In the genomic region with DNA sequence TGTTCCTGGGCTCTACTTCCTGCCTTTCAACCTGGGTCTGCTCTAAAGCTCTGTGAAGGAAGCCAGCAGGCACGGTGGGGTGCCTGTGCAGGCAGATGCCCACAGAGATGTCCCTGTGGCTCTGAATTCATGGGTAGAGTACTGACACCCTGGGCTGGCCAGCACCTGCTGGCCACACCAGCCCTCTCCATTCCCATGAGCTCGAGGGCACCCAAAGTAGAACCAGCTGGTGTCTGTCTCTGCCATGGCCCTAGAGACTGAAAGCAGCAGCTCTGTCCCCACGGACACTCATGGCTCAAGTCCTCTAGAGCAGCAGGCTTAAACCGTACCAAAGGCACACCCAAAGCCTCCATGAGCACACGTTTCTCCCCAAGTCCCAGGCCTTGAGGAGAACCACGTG, we compare ENCODE assay signal across 19 mouse cellular contexts. TPM values are rescaled to one million over a fixed set of nuclear protein-coding genes. Genes with fewer than 3 reads are reported as not detected.
DNase-seq lines count a peak whose midpoint lies in the region; ATAC-seq and TF ChIP-seq lines count a peak whose summit lies in the region.
"Had no signal": no experiment of that assay in that cellular context is flagged by ENCODE, and none has a peak within 500 bp of the region (broad histone marks: within the 10 kb centered on the region; RNA-seq: fewer than 3 reads in every experiment).

No protein-coding gene starts in this region.

- 88% methylated on average over 6 of the region's 6 CpGs for WGBS in forebrain, embryonic 10.5 days
- 97% methylated on average over 6 of the region's 6 CpGs for WGBS in forebrain, embryonic 13.5 days
- 63% methylated on average over 6 of the region's 6 CpGs for WGBS in liver, embryonic 12.5 days (ENCODE audit: insufficient replicate concordance)
- WGBS in liver, postnatal 0 days (ENCODE audit: insufficient replicate concordance): 71% methylated on average over 6 of the region's 6 CpGs
- 71% methylated on average over 6 of the region's 6 CpGs for WGBS in liver, embryonic 13.5 days (ENCODE audit: insufficient replicate concordance)

- H3K79me2 ChIP-seq in myocyte (ENCODE audit: control insufficient read depth, insufficient read depth): peaks cover 100% of the 10 kb centered on the region

- H3K4me3 ChIP-seq in forebrain, embryonic 10.5 days: no peak overlapping the region
- no peak overlapping the region for H3K4me3 ChIP-seq in forebrain, embryonic 13.5 days
- H3K4me3 ChIP-seq in liver, embryonic 12.5 days: no peak overlapping the region
- no peak overlapping the region for H3K4me3 ChIP-seq in liver, postnatal 0 days (ENCODE audit: low read depth, low read length)
- no peak overlapping the region for H3K4me3 ChIP-seq in liver, embryonic 13.5 days (replicated peaks)
- no peak overlapping the region for H3K4me3 ChIP-seq in myocyte
- H3K4me3 ChIP-seq: embryonic facial prominence, embryonic 10.5 days; forebrain, embryonic 15.5 days; heart, embryonic 12.5 days; hindbrain, embryonic 15.5 days had no signal

- H3ac ChIP-seq in myocyte (ENCODE audit: control insufficient read depth, insufficient read length): no peak overlapping the region

- ATAC-seq in forebrain, embryonic 13.5 days: no peak
- ATAC-seq in liver, embryonic 12.5 days: no peak
- no peak for ATAC-seq in liver, postnatal 0 days
- no peak for ATAC-seq in liver, embryonic 13.5 days (ENCODE audit: low read depth)
- ATAC-seq: CD4-positive, CD25-positive, alpha-beta regulatory T cell, adult 4 months; forebrain, embryonic 15.5 days had no signal

- H3K4me2 ChIP-seq in forebrain, embryonic 13.5 days: no peak overlapping the region
- no peak overlapping the region for H3K4me2 ChIP-seq in liver, embryonic 12.5 days
- no peak overlapping the region for H3K4me2 ChIP-seq in liver, postnatal 0 days (ENCODE audit: low read depth, low read length)
- no peak overlapping the region for H3K4me2 ChIP-seq in liver, embryonic 13.5 days
- H3K4me2 ChIP-seq in myocyte (ENCODE audit: low read depth): no peak overlapping the region
- H3K4me2 ChIP-seq: forebrain, embryonic 15.5 days; heart, embryonic 12.5 days; hindbrain, embryonic 15.5 days had no signal

- TF ChIP-seq EP300 in liver, postnatal 0 days (IDR thresholded peaks at IDR 0.05; ENCODE audit: low read depth): no peak

- DNase-seq in forebrain, embryonic 10.5 days (ENCODE audit: extremely low spot score, low spot score): no peak
- no peak for DNase-seq in liver, postnatal 0 days
- DNase-seq in liver, embryonic 13.5 days: no peak
- no peak for DNase-seq in kidney, adult 18-20 months
- no peak for DNase-seq in adrenal gland, postnatal 25 days
- DNase-seq: adrenal gland, adult 2 months; adrenal gland, postnatal 36 days; cerebellum, adult 2 months; cerebellum, postnatal 10 days; gastrocnemius, postnatal 36 days; heart, adult 18-20 months had no signal

- H3K9me3 ChIP-seq in forebrain, embryonic 10.5 days: no peaks in the 10 kb centered on the region; the same call in 1 of the 2 replicates
- no peaks in the 10 kb centered on the region for H3K9me3 ChIP-seq in forebrain, embryonic 13.5 days (replicated peaks)
- no peaks in the 10 kb centered on the region for H3K9me3 ChIP-seq in liver, embryonic 12.5 days (replicated peaks)
- H3K9me3 ChIP-seq in liver, postnatal 0 days (ENCODE audit: low read length): no peaks in the 10 kb centered on the region
- no peaks in the 10 kb centered on the region for H3K9me3 ChIP-seq in liver, embryonic 13.5 days (replicated peaks)
- H3K9me3 ChIP-seq: embryonic facial prominence, embryonic 10.5 days; forebrain, embryonic 15.5 days; heart, embryonic 12.5 days; hindbrain, embryonic 15.5 days had no signal

- peak overlapping the region; percentile 68 for H3K27ac ChIP-seq in forebrain, embryonic 10.5 days
- H3K27ac ChIP-seq in forebrain, embryonic 13.5 days: no peak overlapping the region
- peak overlapping the region; percentile 73 for H3K27ac ChIP-seq in liver, embryonic 12.5 days
- H3K27ac ChIP-seq in liver, postnatal 0 days (ENCODE audit: low read depth): no peak overlapping the region
- H3K27ac ChIP-seq in liver, embryonic 13.5 days: peak overlapping the region; percentile 72
- H3K27ac ChIP-seq: embryonic facial prominence, embryonic 10.5 days; forebrain, embryonic 15.5 days; hindbrain, embryonic 15.5 days had no signal

- no peaks in the 10 kb centered on the region for H3K27me3 ChIP-seq in forebrain, embryonic 10.5 days (ENCODE audit: poor library complexity, severe bottlenecking)
- H3K27me3 ChIP-seq in forebrain, embryonic 13.5 days: no peaks in the 10 kb centered on the region
- no peaks in the 10 kb centered on the region for H3K27me3 ChIP-seq in liver, embryonic 12.5 days (replicated peaks)
- no peaks in the 10 kb centered on the region for H3K27me3 ChIP-seq in liver, postnatal 0 days (ENCODE audit: insufficient read depth, low read length)
- no peaks in the 10 kb centered on the region for H3K27me3 ChIP-seq in liver, embryonic 13.5 days
- no peaks in the 10 kb centered on the region for H3K27me3 ChIP-seq in myocyte (ENCODE audit: control insufficient read depth, insufficient read depth, insufficient read length)
- H3K27me3 ChIP-seq: forebrain, embryonic 15.5 days; heart, embryonic 12.5 days; hindbrain, embryonic 15.5 days had no signal

- no peak for TF ChIP-seq POLR2A in myocyte (IDR thresholded peaks at IDR 0.05; ENCODE audit: insufficient read length, low read depth)

- peaks cover 70% of the 10 kb centered on the region for H3K4me1 ChIP-seq in forebrain, embryonic 10.5 days
- peaks cover 19% of the 10 kb centered on the region for H3K4me1 ChIP-seq in forebrain, embryonic 13.5 days
- H3K4me1 ChIP-seq in liver, embryonic 12.5 days: peaks cover 68% of the 10 kb centered on the region
- peaks cover 8% of the 10 kb centered on the region for H3K4me1 ChIP-seq in liver, postnatal 0 days (ENCODE audit: insufficient read depth)
- H3K4me1 ChIP-seq in liver, embryonic 13.5 days (replicated peaks): peaks cover 73% of the 10 kb centered on the region

- no peak overlapping the region for H3K9ac ChIP-seq in forebrain, embryonic 13.5 days
- no peak overlapping the region for H3K9ac ChIP-seq in liver, embryonic 12.5 days
- no peak overlapping the region for H3K9ac ChIP-seq in liver, postnatal 0 days (replicated peaks)
- H3K9ac ChIP-seq in liver, embryonic 13.5 days: no peak overlapping the region
- H3K9ac ChIP-seq: forebrain, embryonic 15.5 days; heart, embryonic 12.5 days; hindbrain, embryonic 15.5 days had no signal

- TF ChIP-seq CTCF in liver, postnatal 0 days (IDR thresholded peaks at IDR 0.05; ENCODE audit: low read depth): no peak

- peaks cover 45% of the 10 kb centered on the region for H3K36me3 ChIP-seq in forebrain, embryonic 10.5 days (replicated peaks)
- 0 out of 2 replicates have a peak, but pooled peaks cover 4% of the 10 kb centered on the region for H3K36me3 ChIP-seq in forebrain, embryonic 13.5 days (ENCODE audit: poor library complexity, severe bottlenecking)
- H3K36me3 ChIP-seq in liver, embryonic 12.5 days: no peaks in the 10 kb centered on the region
- H3K36me3 ChIP-seq in liver, postnatal 0 days (replicated peaks; ENCODE audit: insufficient read depth, low read length): no peaks in the 10 kb centered on the region
- H3K36me3 ChIP-seq in liver, embryonic 13.5 days: no peaks in the 10 kb centered on the region
- H3K36me3 ChIP-seq in myocyte (ENCODE audit: control insufficient read depth, insufficient read depth): no peaks in the 10 kb centered on the region
- H3K36me3 ChIP-seq: forebrain, embryonic 15.5 days; hindbrain, embryonic 15.5 days had no signal

TF ChIP-seq in myocyte, 11 proteins besides CTCF, POLR2A, EP300 and RAD21:
- TF ChIP-seq MYOD1 (IDR thresholded peaks at IDR 0.05; ENCODE audit: control insufficient read depth in 1 of 3, insufficient read length in 2 of 3, low read depth in 2 of 3) (peak in 2 of 3 experiments; percentile 56 to 64), E2F4 (IDR thresholded peaks at IDR 0.05; ENCODE audit: insufficient read depth) (no peak), REST (IDR thresholded peaks at IDR 0.05; ENCODE audit: insufficient read depth, insufficient read length) (no peak), MAX (IDR thresholded peaks at IDR 0.05; ENCODE audit: low read depth) (no peak), USF1 (IDR thresholded peaks at IDR 0.05; ENCODE audit: low read depth) (no peak), TCF3 (IDR thresholded peaks at IDR 0.05; ENCODE audit: insufficient read length, low read depth) (no peak), MYOG (IDR thresholded peaks at IDR 0.05; ENCODE audit: control insufficient read depth in 1 of 3, insufficient read depth in 1 of 3, insufficient read length in 2 of 3, low read depth in 2 of 3) (peak in 2 of 3 experiments; percentile 37 to 73)

RNA-seq across cellular contexts. Expression of a gene that starts 30.1 kb away (rescaled TPM):
- polyA plus RNA-seq in forebrain, embryonic 10.5 days (2016; fragmentation: Nextera tagmentation; extraction: Ambion mirVana): 147 and 152 TPM in 2 replicates
- polyA plus RNA-seq in forebrain, embryonic 13.5 days (2015; fragmentation: Nextera tagmentation; extraction: Ambion mirVana): 35.5 and 38.9 TPM in 2 replicates
- polyA plus RNA-seq in liver, embryonic 12.5 days (2016; fragmentation: Nextera tagmentation; extraction: Ambion mirVana): 38.3 and 42.4 TPM in 2 replicates
- polyA plus RNA-seq in liver, postnatal 0 days (2015; fragmentation: Nextera tagmentation; extraction: Ambion mirVana): 137 and 167 TPM in 2 replicates
- polyA plus RNA-seq in liver, embryonic 13.5 days (2015; fragmentation: Nextera tagmentation; extraction: Ambion mirVana): 29.7 and 36.3 TPM in 2 replicates
- 402 TPM for polyA plus RNA-seq in myocyte (2012; fragmentation: generic; extraction: Trizol)
- total RNA-seq in adrenal gland, postnatal 25 days (2021): 26.1 and 29.6 TPM in 2 replicates

Comparison
In these comparisons a context has a peak if more than half of its experiments do, and no peak if none do; other contexts are left out.
1. H3K27ac ChIP-seq: peak in forebrain, embryonic 10.5 days (single experiment), liver, embryonic 12.5 days (single experiment) and liver, embryonic 13.5 days (single experiment); none in forebrain, embryonic 13.5 days (single experiment) and liver, postnatal 0 days (single experiment).